Mouse (Mus musculus): Measurements from ENCODE around the gene Nckipsd.

Gene Nckipsd

GRCm38 (mm10) chr9:108808163-108808665 lies at the start of gene Nckipsd:
Gene Nckipsd, plus strand, starts transcription at chr9:108808368.
- TF ChIP-seq GATA4 (IDR thresholded peaks at IDR 0.05; ENCODE audit: insufficient replicate concordance, low read length) = no peak; the same call in 1 of the 2 replicates

- TF ChIP-seq GATA4 (IDR thresholded peaks at IDR 0.05; ENCODE audit: insufficient replicate concordance, low read length) = no peak
Observed at GRCm38 (mm10) chr9:108759121-108759520, 49.0 kb upstream of the Nckipsd start.

DNA sequence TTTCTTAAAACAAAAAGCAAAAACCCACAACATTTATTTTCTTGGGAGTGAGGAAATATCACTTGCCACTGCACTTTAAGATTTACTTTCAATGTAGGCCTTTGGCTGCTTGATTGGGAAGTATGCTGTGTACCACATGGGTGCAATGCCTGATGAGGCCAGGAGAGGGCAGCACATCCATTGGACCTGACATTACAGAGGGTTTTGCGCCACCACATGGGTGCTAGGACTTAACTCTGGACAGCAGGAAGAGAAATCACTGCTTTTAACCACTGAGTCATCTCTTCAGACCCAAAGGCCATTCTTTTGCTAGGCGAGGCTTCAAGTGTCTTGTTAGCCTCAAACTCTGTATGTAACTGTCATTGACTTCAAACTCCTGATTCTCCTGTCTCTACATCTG lies 48.4 kb upstream of the Nckipsd start:
- TF ChIP-seq GATA4 (IDR thresholded peaks at IDR 0.05; ENCODE audit: insufficient replicate concordance, low read length) = no peak

GRCm38 (mm10) chr9:108761561-108761960 lies 46.6 kb upstream of the Nckipsd start:
- no peak for TF ChIP-seq GATA4 (IDR thresholded peaks at IDR 0.05; ENCODE audit: insufficient replicate concordance, low read length)

DNA sequence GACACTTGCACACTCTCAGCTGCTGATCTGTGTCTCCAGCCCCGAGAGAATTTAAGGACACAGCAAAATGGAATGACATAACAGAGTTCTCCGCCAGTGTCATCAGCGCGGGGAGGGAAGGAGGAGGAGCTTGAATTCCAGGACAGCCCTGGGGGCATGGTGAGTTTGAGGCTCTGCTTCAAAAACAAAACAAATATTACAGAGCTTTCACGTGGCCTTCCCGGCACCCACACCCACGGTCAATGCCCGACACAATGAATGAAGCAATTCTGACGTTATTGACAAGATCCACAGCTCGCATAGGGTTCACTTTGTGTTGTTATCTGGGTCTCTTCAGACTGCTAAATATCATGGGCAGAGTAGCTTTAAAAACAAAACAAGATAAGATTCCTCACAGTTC lies 43.2 kb upstream of the Nckipsd start:
- TF ChIP-seq GATA4 (IDR thresholded peaks at IDR 0.05; ENCODE audit: insufficient replicate concordance, low read length) = peak; percentile 21; the same call in 1 of the 2 replicates

- TF ChIP-seq GATA4 (IDR thresholded peaks at IDR 0.05; ENCODE audit: insufficient replicate concordance, low read length) = no peak
Observed at GRCm38 (mm10) chr9:108776614-108777013, 31.6 kb upstream of the Nckipsd start.

DNA sequence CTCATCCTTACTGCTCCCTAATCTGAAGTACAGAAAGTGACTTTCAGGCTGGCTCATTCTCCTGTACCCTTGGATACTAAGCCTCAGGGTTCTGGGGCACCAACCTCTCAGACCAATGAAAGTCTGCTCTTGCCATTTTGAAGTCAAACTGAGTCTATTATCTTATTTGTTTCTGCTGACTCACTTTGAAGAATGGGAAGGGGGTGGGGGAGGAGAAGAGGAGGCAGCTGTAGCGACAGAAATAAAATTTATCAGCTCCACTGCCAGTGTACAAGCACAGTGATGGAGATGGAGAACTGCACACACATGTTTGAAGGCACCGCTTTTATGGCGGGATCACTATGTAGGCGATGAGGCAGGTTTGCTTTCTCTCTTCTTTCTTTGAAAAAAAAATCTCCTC lies 30.9 kb upstream of the Nckipsd start:
- no peak for TF ChIP-seq GATA4 (IDR thresholded peaks at IDR 0.05; ENCODE audit: insufficient replicate concordance, low read length)

GRCm38 (mm10) chr9:108780959-108781358 lies 27.2 kb upstream of the Nckipsd start:
- no peak for TF ChIP-seq GATA4 (IDR thresholded peaks at IDR 0.05; ENCODE audit: insufficient replicate concordance, low read length)

- no peak for TF ChIP-seq GATA4 (IDR thresholded peaks at IDR 0.05; ENCODE audit: insufficient replicate concordance, low read length)
Observed at GRCm38 (mm10) chr9:108781891-108782290, 26.3 kb upstream of the Nckipsd start.

DNA sequence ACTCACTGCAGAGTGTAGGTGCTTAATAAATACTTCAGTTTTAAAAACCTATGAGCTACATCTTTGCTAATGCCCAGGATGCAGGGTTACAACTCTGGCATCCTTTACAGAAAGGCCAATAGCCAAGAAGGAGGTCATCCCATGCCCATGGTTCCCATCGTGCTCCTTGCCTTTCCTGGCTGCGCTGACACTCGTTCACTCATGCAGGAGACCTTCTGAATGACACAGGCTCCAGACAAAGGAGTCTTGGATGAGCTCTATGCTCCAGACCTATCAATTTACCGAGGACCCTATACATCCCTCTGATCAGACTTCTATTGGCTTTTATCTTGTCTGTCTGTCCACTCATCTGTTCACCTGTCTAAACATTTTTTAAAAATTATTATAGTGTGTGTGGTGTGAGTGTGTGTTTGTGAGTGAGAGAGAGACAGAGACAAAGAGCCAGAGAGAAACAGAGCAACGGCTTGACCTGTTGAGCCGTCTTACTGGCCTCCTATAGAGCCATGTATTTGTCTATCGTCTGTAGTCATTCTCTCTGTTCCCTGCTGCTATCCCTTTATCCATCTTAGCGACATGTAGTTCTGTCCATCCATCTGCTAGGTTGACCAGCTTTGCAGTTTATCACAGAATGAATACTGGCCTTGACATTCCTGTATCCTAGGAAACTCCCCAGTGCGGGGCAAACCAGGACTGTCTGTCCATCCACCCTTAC lies 25.2 kb upstream of the Nckipsd start:
- TF ChIP-seq GATA4 (IDR thresholded peaks at IDR 0.05; ENCODE audit: insufficient replicate concordance, low read length) = no peak

DNA sequence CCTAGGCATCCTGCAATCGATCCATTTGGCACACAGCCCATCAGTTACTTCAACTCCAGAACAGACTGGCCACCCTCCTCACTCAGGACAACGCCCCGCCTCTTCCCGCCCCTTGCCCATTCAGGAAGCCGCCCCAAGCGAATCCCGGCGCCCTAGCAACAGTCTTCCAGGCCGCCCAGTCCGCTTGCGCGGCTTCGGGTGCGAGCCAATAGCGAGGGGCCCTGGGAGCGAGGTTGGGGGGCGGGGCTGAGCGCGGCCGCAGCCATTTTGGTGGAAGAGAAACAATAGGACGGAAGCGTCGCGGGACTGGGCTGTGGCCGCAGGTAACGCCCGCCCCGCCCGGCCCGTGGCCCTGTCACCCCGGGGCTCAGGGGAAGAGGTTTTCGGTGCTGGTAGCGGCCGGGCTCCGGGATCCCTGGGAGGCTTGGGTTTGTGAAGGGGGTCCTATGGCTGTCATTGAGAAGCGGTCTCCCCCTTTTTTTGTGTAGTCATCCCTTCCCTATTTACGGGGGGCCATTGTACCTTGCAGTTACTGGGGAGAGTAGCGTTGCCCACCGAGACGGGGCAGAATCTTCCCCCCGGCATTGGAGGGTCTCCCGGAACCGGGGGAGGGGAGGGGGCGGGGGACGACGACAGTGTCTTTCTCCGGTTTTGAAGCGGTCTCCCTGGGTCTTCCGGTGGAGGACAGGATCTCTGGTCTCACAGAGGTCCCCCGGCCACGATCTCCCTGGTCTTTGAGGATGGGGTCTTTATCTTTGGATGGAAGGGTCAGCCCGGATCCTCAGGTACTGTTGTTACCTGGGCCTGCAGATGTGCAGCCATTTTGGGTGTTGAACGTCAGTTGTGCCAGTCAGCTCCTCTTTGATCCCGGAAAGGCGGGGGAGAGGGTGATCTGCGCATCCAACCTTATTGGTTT lies 24.4 kb upstream of the Nckipsd start, which contains the start of gene Ip6k2:
Ip6k2 (plus strand) TSS at position 249 of the 916 bp plus-strand sequence.
- peak; percentile 100 for TF ChIP-seq GATA4 (IDR thresholded peaks at IDR 0.05; ENCODE audit: insufficient replicate concordance, low read length)

DNA sequence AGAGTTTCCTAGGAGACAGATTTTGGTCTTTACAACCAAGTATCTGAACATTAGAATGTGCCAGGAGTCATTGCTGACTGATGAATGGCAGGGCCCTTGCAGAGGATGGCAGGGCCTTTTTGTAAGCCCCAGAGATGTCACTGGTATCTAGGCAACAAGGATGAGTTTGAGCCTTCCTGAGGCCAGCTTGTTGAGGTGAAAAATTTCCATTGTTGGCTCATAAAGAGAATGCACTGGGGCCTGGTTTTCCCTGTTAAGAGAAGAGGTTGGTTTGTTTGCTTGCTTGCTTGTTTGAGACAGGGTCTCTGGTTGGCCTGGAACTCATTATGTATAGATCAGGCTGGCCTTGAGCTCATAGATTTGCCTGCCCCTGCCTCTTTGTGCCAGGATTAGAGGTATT lies 22.8 kb upstream of the Nckipsd start:
- no peak for TF ChIP-seq GATA4 (IDR thresholded peaks at IDR 0.05; ENCODE audit: insufficient replicate concordance, low read length)

DNA sequence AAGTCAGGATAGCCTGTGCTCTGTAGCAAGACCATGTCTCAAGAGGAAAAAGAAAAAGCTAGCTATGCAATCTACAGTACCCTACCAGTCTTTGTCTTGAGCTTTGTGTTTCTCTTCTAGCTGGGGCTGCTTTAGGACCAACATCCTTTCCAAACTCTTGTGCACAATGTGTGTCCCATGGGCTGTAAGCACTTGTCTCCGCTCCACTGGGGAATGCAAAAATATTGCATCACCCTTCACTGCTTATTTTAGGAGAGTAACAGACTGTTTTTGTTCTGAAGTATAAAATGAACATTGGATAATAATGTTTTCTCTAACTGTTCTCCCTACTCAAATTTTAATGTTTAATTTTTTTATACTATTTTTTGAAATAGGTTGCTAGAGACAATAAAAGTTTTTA lies 21.7 kb upstream of the Nckipsd start:
- TF ChIP-seq GATA4 (IDR thresholded peaks at IDR 0.05; ENCODE audit: insufficient replicate concordance, low read length) = no peak

GRCm38 (mm10) chr9:108787080-108787479 lies 21.1 kb upstream of the Nckipsd start:
- no peak for TF ChIP-seq GATA4 (IDR thresholded peaks at IDR 0.05; ENCODE audit: insufficient replicate concordance, low read length)

DNA sequence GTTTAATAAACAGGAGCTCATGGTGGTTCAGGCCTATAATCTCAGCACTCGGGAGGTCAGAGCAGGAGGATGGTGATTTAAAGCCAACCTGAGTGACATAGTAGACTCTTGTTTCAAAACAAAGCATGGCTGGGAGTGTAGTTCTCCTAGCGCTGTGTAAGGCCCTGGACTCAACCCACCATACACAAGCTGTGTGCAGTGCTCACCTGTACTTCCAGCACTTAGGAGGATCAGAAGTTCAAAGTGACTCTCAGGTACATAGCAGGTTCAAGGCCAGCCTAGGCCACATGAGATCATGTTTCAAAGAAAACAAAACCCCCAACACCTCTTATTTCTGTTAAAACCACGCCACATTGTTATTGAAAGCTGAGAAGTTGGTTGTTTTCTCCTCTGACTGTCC lies 19.5 kb upstream of the Nckipsd start:
- no peak for TF ChIP-seq GATA4 (IDR thresholded peaks at IDR 0.05; ENCODE audit: insufficient replicate concordance, low read length)

DNA sequence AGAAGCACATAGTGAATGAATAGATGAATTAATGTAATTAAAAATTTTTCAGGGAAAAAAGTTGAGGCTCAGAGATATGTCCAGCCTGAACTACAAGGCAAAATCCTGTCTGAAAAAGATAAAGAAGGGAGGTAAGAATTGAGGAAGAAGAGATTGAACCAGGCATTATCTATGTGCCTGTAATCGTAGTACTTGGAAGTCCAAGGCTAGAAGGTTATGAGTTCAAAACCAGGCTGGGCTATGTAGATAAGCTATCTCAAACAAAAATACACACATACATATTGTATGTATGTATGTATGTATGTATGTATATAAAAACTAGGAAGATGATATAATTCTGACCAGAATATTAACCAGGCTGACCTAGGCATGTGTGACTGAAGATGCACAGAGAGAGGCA lies 15.9 kb upstream of the Nckipsd start:
- TF ChIP-seq GATA4 (IDR thresholded peaks at IDR 0.05; ENCODE audit: insufficient replicate concordance, low read length) = no peak

Data from liver, adult (tissue).